Mouse (Mus musculus): ENCODE results near the gene Blvrb. TPM values are rescaled to one million over a fixed set of nuclear protein-coding genes. Genes with fewer than 3 reads are reported as not detected.
"Not testable (repeated sequence)": the region's sequence is repeated elsewhere in the genome, so short reads cannot be mapped to it uniquely, and the experiment has no call there.

Gene Blvrb
- total RNA-seq, 2 experiments from 2014 or later = 8.6 to 10.4 TPM

GRCm38 (mm10) chr7:27480506-27480905, 32.7 kb downstream of the Blvrb start:
- ATAC-seq (replicated peaks; ENCODE audit: poor library complexity, severe bottlenecking) = no peak

- ATAC-seq (replicated peaks; ENCODE audit: poor library complexity, severe bottlenecking) = no peak
Measured at GRCm38 (mm10) chr7:27480927-27481626, 33.3 kb downstream of the Blvrb start.

GRCm38 (mm10) chr7:27481627-27481969, 33.8 kb downstream of the Blvrb start:
- peak; percentile 92 for ATAC-seq (replicated peaks; ENCODE audit: poor library complexity, severe bottlenecking)

- no peak for ATAC-seq (replicated peaks; ENCODE audit: poor library complexity, severe bottlenecking)
Measured at GRCm38 (mm10) chr7:27483860-27484259, 36.1 kb downstream of the Blvrb start.

- peak; percentile 5; the same call in 1 of the 2 replicates for ATAC-seq (replicated peaks; ENCODE audit: poor library complexity, severe bottlenecking)
Measured at GRCm38 (mm10) chr7:27486102-27486769, 38.5 kb downstream of the Blvrb start.

GRCm38 (mm10) chr7:27486770-27487697, 39.3 kb downstream of the Blvrb start, which contains the start of gene Sertad1:
Gene Sertad1 (plus strand): TSS chr7:27486910.
- peak; percentile 71 for ATAC-seq (replicated peaks; ENCODE audit: poor library complexity, severe bottlenecking)

DNA sequence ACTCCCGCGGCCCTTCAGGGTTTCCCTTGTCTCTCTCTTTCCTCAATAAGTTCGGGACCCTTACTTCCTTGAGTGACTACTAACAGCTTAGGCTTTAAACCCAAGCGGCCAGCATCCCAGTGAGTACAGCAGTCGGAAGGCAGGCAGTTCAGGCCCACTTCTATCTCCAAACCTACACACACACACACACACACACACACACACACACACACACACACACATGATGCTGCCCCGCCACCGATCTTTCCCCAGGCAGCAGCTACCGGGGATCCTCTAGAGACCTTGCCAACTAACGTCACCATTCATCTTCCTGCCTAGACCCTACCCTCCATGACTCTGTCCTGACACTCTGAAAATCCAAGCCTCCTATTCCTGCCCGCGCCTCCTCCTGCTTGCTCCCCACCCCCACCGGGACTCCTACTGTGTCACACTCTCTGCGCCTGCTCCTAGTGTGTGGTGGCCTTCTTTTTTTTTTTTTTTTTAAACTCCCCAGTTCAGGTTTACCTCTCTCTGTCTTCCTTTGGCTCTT, 40.0 kb downstream of the Blvrb start:
- ATAC-seq (replicated peaks; ENCODE audit: poor library complexity, severe bottlenecking) = no peak

DNA sequence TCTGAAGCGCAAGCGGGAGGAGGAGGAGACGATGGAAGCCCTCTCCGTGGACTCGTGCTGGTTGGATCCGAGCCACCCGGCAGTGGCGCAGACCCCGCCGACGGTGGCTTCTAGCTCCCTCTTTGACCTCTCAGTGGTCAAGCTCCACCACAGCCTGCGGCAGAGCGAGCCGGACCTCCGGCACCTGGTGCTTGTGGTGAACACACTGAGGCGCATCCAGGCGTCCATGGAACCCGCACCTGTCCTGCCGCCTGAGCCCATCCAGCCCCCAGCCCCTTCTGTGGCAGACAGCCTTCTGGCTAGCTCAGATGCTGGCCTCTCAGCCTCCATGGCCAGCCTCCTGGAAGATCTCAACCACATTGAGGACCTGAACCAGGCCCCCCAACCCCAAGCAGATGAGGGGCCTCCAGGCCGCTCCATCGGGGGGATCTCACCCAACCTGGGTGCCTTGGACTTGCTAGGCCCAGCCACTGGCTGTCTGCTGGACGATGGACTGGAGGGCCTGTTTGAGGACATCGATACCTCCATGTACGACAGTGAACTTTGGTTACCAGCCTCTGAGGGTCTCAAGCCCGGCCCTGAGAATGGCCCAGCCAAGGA, 41.6 kb downstream of the Blvrb start:
- ATAC-seq (replicated peaks; ENCODE audit: poor library complexity, severe bottlenecking) = no peak

- no peak for ATAC-seq (replicated peaks; ENCODE audit: poor library complexity, severe bottlenecking)
Measured at GRCm38 (mm10) chr7:27490227-27490542, 42.4 kb downstream of the Blvrb start.

GRCm38 (mm10) chr7:27490543-27491329, 43.0 kb downstream of the Blvrb start:
- peak; percentile 58 for ATAC-seq (replicated peaks; ENCODE audit: poor library complexity, severe bottlenecking)

GRCm38 (mm10) chr7:27491856-27492255, 44.1 kb downstream of the Blvrb start:
- ATAC-seq (replicated peaks; ENCODE audit: poor library complexity, severe bottlenecking) = no peak

GRCm38 (mm10) chr7:27493022-27493421, 45.2 kb downstream of the Blvrb start:
- no peak for ATAC-seq (replicated peaks; ENCODE audit: poor library complexity, severe bottlenecking)

DNA sequence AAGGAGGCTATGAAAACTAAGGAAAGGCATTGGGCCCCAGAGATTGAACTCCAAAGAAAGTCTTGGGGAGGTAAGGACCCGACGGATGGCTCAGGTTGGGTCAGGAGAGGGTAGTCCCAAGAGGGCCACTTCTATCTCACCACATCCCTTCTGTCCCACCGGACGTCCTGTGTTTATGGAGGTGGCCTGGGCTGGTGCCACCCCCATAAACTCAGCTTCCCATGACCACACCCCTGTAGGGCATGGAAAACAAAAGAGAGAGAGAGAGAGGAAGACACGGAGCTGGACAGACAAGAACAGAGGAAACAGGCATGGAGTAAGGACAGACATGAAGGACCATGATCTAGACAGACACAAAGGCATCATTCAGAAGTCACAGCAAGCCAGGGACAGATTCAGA, 45.7 kb downstream of the Blvrb start:
- no peak for ATAC-seq (replicated peaks; ENCODE audit: poor library complexity, severe bottlenecking)

DNA sequence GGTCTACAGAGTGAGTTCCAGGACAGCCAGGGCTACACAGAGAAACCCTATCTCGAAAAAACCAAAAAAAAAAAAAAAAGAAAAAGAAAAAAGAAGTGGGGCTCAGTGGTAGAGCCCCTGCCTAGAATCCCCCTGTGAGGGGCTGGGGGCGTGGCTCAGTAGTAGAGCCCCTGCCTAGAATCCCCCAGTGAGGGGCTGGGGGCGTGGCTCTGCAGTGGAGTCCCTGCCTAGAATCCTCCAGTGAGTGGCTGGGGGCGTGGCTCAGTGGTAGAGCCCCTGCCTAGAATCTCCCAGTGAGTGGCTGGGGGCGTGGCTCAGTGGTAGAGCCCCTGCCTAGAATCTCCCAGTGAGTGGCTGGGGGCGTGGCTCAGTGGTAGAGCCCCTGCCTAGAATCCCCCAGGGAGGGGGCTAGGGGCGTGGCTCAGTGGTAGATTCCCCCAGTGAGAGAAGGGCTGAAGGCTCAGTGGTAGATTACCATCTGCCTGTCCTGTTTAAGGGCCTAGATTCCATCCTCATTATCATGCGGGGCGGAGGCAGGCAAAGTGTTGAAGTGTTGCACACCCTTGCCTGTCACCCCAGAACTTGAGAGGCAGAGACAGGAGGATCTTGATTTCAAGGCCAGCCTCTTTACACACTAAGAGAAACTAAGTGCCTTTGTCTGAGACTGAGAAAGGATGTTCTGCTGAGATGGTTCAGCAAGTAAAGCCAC, 47.0 kb downstream of the Blvrb start:
- not testable (repeated sequence) for ATAC-seq (replicated peaks; ENCODE audit: poor library complexity, severe bottlenecking)

- no peak for ATAC-seq (replicated peaks; ENCODE audit: poor library complexity, severe bottlenecking)
Measured at GRCm38 (mm10) chr7:27499036-27499435, 51.3 kb downstream of the Blvrb start, which contains the start of gene Prx. Gene Prx (plus strand): TSS chr7:27499324.

DNA sequence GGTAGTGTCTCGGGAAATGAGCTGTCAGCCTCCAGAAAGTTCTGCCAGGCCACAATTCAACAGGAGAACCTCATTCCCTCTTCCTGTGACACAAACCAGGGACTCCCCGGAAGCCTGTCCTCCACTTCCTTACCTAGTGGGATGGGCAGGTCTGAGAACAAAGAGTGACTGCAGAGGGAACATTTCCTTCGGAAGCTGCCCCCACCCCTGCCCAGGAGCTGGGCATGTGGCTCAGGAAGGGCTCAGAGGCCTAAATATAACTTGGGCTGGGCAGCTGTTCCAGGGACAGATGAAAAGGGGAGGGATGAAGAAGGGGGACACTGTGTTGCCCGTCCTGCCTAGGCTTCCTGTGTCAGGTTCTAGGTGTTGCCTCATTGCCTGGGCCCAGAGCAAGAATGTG, 53.8 kb downstream of the Blvrb start:
- no peak for ATAC-seq (replicated peaks; ENCODE audit: poor library complexity, severe bottlenecking)

DNA sequence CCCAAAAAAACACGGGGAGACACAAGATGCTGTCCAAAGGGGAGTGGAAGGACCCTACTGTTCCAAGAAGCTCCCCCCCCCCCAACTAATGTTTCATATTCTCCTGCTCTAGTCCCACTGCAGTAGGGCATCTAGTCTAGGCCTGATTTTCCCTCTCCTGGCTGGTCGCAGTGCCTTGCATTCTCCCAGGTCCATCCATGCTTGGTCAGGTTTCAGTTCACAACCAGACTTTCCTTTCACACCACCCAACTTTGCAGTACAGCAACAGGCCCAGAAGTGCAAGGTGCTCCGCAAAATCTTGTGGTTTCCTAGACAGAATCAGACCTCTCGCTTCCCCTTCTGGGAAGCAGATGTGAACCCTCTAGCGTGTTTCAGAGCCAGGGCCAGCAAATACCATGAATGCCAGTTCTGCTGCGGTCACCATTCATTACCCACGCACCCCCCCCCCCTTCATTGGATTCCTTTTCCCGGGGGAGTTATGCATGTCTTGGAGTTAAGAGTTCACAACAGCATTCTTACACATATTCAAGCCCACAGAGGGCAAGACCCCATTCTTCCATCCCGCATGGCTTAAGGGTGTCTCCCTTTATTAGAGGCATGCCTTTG, 59.1 kb downstream of the Blvrb start:
- peak; percentile 63 for ATAC-seq (replicated peaks; ENCODE audit: poor library complexity, severe bottlenecking)
